Mouse (Mus musculus): Measurements from ENCODE around the gene Slc15a1.

DNA sequence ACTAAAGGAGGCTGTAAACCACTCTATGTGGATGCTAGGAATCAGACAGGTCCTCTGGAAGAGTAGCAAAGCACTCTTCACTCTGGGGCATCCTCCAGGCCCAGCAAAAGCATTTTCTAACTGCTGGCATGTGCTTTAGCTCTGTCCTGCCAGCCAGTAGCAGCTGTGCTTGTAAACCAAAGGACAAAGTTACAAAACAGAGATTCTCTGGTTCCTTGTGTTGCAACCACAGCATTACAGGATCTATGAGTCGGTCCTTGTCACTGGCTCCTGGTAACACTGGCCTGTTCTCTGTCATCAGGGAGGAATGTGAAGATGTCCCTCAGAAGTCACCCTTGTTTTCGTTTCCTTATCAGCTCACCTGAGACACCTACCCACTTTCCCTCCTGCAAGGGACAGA, 4.5 kb downstream of the Slc15a1 start:
- TF ChIP-seq CTCF (IDR thresholded peaks at IDR 0.05; ENCODE audit: low read depth) (no peak), EP300 (IDR thresholded peaks at IDR 0.05; ENCODE audit: low read depth) (no peak)
